Mouse (Mus musculus): ENCODE results near the gene Scrg1.

The Scrg1 gene

GRCm38 (mm10) chr8:57451896-57452295, 3.8 kb upstream of the Scrg1 start:
- no peak for DNase-seq (ENCODE audit: extremely low read depth, insufficient read length, low spot score)

DNA sequence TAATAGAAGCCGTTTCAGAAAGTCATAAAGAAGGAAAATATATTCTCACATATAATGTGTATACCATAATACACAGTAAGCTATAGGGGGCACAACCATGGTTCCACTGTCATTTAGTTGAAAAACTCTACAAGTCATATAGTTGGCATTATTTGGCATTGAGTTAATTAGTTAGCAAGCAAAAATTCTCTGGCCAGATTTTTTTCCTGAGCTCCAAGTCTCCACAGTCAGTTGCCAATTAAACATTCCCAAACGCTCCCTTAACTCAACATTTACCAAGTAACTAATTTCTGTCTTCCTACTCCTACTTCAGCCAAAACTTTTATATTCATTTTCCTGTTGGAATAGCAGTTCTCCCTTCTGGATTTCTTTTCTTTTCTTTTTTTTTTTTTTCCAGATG, 2.4 kb upstream of the Scrg1 start:
- no peak for DNase-seq (ENCODE audit: extremely low read depth, insufficient read length, low spot score)

DNA sequence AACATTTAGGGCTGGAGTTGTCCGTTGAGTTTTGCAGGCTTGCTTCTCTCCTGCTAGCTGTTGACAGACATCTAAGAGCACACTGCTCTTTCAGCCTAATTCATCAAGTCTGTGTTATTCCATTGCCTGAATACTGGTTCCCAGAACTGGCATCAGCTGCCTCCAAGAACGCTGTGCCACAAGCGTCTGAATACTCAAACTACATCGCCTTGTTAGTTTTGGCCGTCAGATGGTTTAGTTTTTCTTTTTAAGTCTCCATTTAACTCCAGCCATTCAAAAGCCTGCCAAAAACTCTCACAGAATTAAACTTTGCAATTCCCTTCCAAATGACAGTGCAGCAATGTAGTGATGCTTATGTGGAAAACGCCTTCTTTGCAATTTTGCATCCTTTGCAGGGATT, 1.4 kb downstream of the Scrg1 start:
- DNase-seq (ENCODE audit: extremely low read depth, insufficient read length, low spot score) = no peak

DNA sequence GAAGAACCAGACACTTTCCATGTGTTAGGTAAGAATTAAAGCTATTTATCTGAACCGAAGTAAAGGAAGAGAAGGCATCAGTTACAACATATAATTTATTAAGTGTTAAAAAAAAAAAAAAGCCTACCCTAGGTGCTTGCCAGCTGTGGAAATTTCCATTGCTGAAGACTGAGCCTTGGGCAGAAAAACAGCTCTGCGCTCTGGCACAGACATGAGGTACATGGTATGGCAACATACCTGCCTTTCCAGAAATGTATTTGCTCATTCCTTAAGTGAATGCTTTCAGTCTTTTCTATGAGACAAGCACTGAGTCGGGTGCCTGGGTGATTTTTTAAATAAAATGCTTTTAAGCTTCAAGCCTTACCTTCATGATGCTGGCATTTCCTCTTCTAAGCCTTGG, 2.2 kb downstream of the Scrg1 start:
- no peak for DNase-seq (ENCODE audit: extremely low read depth, insufficient read length, low spot score)

DNA sequence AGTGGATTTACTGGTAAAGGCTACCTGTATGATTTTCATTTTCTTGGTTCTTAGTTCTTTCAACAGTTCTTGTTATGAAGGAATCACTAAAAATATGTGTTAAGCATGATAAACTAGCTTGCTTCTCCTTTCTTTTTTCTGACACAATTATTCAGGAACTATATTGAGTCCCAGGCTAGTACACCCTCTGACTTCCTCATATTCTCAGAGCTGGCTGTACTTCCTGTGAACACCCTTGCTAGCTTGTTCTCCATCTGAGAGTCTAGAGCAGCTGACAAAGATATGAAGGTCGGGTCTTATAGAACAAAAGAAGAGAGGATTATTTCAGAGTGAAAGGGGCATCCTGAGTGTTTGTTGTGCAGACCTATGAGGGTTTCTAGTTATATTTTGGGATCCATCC, 7.1 kb downstream of the Scrg1 start:
- DNase-seq (ENCODE audit: extremely low read depth, insufficient read length, low spot score) = no peak

- no peak for DNase-seq (ENCODE audit: extremely low read depth, insufficient read length, low spot score)
Observed at GRCm38 (mm10) chr8:57463757-57464156, 8.0 kb downstream of the Scrg1 start.

DNA sequence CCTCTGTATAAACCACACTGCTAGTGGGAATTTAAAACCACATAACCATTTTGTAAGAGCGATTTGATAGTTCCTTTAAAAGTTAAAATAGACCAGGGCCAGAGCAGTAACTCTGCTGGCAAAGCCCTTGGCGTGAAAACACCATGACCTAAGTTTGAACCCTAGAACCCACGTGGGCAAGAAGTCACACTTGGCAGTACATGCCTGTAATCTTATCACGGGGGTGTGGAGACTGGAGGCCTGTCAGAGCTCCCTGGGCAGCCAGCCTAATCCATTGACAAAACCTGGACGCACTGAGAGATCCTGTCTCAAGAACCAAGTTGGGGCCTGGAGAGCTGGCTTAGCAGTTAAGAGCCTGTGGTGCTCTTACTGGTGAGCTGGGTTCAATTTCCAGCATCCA, 12.9 kb downstream of the Scrg1 start:
- DNase-seq (ENCODE audit: extremely low read depth, insufficient read length, low spot score) = peak; percentile 6

DNA sequence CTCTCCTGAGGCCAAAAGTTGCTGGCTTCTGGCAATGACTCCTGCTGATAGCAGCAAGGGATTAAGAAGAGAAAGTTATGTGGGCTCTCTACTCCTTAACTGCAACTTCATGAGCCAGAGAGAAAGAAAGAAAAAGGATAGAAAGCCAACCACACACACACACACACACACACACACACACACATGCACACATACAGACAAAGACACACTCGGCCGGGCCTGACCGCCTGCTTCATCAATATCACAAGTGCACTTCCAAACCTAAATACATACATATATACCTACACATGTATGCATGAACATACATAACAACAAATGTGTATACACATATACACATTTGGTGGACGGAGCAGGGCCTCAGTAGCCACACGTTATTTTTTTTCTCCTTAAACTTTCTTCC, 15.1 kb downstream of the Scrg1 start:
- DNase-seq (ENCODE audit: extremely low read depth, insufficient read length, low spot score) = no peak

GRCm38 (mm10) chr8:57473751-57474150, 18.0 kb downstream of the Scrg1 start:
- DNase-seq (ENCODE audit: extremely low read depth, insufficient read length, low spot score) = no peak

DNA sequence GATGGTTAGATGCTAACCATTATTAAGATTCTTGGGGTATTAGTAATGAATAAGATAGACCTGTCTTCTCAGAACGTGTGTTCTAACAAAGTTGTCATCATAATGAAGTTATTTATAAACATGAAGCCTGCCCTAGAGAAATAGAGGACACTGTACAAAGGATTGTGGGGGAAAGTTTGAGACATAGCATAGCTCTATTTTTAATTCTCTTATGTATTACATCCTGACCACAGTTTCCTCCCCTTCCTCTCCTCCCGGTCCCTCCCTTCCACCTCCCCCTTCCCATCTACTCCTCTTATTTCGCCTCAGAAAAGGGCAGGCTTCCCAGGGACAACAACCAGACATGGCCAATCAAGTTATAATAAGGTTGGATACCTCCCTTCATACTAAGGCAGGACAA, 22.7 kb downstream of the Scrg1 start:
- DNase-seq (ENCODE audit: extremely low read depth, insufficient read length, low spot score) = no peak

DNA sequence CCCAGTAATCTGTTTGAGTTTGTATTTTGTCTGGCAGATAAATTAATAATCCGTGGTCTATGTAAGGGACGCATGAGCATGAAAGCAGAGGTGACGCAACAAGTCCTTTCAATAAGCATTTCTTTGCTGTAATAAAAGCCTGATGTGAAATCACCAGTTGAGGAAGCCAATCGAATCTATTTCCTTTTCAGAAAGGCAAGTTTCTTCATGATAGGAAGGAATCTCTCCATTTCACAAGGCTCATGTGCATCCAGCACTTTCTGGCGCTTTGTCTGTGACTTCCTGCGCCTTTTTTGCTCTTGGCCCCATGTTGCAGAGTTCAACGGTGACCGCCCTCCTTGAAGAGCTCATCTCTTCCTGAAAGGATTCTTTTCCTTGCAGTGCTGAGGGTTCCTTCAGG, 24.0 kb downstream of the Scrg1 start:
- no peak for DNase-seq (ENCODE audit: extremely low read depth, insufficient read length, low spot score)

- no peak for DNase-seq (ENCODE audit: extremely low read depth, insufficient read length, low spot score)
Observed at GRCm38 (mm10) chr8:57480606-57481005, 24.9 kb downstream of the Scrg1 start.

DNA sequence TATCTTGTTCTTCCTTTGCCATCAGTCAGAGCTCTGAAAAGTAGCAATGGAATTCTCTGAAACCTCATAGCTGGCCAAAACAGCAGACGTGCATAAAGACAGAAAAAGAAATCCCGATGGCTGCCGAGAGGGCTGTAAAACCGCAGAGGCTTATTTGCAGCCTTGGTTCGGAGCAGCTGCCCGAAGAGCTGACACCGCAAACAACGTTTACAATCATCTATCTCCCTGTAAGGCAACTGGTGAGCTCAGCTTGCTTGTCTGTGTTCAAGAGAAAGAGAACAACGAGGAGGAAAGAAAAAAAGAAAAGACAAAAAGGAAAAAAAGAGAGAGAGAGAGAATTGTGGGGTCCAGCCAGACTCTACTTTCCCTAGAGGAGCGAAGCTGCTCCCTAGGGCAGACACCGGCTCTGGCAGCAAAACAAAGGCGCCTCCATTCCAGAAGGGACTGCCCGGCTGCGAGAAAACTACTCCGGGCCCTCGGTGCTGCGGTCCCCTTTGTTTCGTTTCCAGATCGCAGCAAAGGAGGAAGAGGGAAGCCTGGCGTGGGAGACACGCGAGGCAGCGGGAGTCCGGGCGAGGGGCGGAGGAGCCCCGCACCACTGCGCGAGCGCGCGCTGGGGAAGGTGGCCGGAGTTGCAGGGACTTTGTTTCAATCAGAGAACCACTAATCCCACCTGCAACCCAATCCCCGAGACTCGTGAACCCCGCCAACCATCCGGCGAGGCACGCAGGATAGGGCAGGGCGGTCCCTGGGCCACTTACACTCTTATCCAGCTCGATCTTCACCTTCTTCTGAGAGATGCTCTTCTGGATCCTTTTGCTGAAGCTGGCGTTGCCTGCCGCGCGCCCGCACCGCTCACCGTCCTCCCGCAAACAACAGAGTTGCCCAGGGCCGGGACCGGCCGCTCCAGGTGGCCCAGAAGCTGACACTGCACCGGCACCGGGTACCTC, 31.0 kb downstream of the Scrg1 start:
- peak; percentile 74 for DNase-seq (ENCODE audit: extremely low read depth, insufficient read length, low spot score)

DNA sequence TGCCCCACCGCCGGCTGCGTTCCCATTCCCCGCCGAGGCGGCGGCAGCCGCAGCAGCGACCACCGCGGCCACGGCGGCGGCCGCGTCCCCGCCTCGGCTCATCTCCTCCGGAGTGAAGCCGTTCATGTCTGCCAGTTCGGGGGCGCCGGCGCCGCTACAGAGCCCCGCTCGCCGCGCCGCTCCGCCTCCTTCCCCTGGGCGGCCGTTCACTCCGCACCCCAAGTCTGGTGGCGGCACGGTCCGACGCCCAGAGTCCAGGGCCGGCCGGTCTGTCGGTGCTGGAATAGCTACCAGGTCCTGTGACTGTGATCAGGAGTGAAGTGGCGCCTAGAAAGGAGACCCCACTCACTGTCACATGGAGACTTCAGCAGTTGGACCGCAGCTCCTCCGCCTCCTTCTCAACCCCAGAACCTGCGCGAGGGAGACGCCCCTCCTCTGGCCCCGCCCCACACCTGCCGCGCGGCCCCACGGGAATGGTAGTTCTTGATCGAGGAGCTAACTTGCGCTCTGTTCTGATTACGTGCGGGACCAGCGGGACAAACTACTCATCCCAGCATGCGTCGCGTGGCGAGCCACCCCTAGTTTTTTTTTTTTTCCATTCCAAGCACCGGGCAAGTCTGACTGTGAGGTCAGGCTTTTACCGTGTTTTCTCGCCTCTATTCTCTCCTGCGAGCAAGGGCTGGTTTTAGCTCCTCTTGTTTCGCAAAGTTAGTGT, 31.9 kb downstream of the Scrg1 start, which contains the start of gene Sap30:
Sap30 (minus strand) TSS at position 420 of the 715 bp plus-strand sequence.
- peak; percentile 99 for DNase-seq (ENCODE audit: extremely low read depth, insufficient read length, low spot score)

GRCm38 (mm10) chr8:57488312-57488765, 32.6 kb downstream of the Scrg1 start:
- DNase-seq (ENCODE audit: extremely low read depth, insufficient read length, low spot score) = peak; percentile 85

GRCm38 (mm10) chr8:57489366-57489765, 33.6 kb downstream of the Scrg1 start:
- DNase-seq (ENCODE audit: extremely low read depth, insufficient read length, low spot score) = no peak

GRCm38 (mm10) chr8:57489896-57490295, 34.2 kb downstream of the Scrg1 start:
- DNase-seq (ENCODE audit: extremely low read depth, insufficient read length, low spot score) = no peak

DNA sequence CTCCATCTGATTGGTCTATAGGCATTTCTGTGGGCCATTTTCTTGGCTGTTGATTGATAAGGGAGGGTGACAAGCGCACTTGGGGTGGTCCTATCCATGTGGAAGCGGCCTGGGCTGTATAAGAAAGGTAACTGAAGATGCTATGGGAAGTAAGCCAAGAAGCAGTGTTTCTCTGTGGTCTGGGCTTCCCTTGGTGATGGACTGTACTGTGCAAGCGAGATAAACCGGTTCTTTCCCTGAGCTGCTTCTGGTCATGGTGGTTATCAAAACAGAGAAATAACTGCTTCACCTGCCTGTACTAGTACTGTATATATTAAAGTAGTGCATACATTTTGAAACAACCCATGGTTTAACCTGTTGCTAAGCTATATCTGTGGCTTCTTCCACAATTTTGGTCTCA, 36.1 kb downstream of the Scrg1 start:
- no peak for DNase-seq (ENCODE audit: extremely low read depth, insufficient read length, low spot score)

- no peak for DNase-seq (ENCODE audit: extremely low read depth, insufficient read length, low spot score)
Observed at GRCm38 (mm10) chr8:57498494-57498846, 42.7 kb downstream of the Scrg1 start.

GRCm38 (mm10) chr8:57498847-57499511, 43.3 kb downstream of the Scrg1 start:
- no peak for DNase-seq (ENCODE audit: extremely low read depth, insufficient read length, low spot score)

DNA sequence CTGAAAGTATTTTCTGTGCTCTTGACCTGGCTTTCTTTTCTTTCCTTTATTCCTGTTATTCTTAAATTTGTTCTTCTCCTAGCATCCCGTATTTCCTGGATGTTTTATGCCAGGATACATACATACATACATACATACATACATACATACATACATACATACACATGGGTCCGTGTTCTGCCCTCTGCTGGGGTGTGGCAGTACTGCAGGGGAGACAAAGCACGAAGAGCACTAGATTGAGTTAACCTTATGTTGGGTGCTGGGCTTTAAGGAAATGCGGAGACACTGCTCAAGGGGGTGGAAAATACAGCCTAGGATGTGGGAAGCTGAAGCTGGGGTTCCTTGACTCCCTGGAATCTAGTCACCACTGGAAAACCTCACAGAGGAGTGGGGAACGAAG, 47.9 kb downstream of the Scrg1 start:
- DNase-seq (ENCODE audit: extremely low read depth, insufficient read length, low spot score) = no peak
